Mouse (Mus musculus) ES-Bruce4 (cell line): ENCODE data around the gene Mydgf.

ENCODE experiments used
- CTCF ChIP-seq: IDR thresholded peaks from one replicate; pipeline ENCODE4 v1.8.1; 2011; ENCODE audit warnings: low read depth, low read length
- EP300 ChIP-seq: IDR thresholded peaks from 2 replicates; pipeline ENCODE4 v1.6.1; 2011; ENCODE audit warnings: low read depth, low read length; ENCODE audit not compliant: insufficient read depth

GRCm38 (mm10) chr17:56126175-56126574, 57.5 kb downstream of the Mydgf start:
- no peak for TF ChIP-seq CTCF
- no peak for TF ChIP-seq EP300
